Mouse (Mus musculus) spleen, adult 2 months (tissue): ENCODE data around the gene Tas2r137.

ENCODE experiments used
- CTCF ChIP-seq: fragments of 200-500 bp; IDR thresholded peaks from 2 replicates; pipeline ENCODE4 v1.5.1; 2011; ENCODE audit warnings: mild to moderate bottlenecking, inconsistent platforms; ENCODE audit not compliant: insufficient read depth, insufficient read length, insufficient replicate concordance; ENCODE audit errors: extremely low read depth
- POLR2A ChIP-seq: fragments of 200-500 bp; IDR thresholded peaks from 2 replicates; pipeline ENCODE4 v1.6.1; 2011; ENCODE audit warnings: low read depth, low read length, inconsistent platforms

DNA sequence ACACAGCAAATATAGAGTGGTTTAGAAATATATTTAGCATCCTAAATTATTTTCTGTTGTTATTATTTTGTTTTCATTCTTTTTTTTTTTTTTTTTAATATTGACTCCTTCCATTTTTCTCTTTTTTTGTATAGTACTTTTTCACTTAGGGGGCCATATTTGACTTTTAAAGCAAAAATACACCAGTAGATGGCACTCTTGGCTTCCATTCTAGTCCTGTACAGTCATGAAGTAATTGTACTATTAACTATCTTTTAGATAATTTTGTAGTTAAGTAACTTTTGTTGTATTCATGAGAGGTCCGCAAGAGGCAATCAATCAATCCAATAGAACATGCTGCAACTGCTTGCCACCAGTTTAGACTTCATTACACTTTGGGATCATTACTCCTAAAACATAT lies 11.3 kb upstream of the Tas2r137 start:
- no peak for TF ChIP-seq POLR2A
- no peak for TF ChIP-seq CTCF
